Mouse (Mus musculus): ENCODE data around the gene Gm12185. TPM values are rescaled to one million over a fixed set of nuclear protein-coding genes. Genes with fewer than 3 reads are reported as not detected.
"Not testable (repeated sequence)": the region's sequence is repeated elsewhere in the genome, so short reads cannot be mapped to it uniquely, and the experiment has no call there.

Gene Gm12185
- not detected in 2 replicates for polyA plus RNA-seq (2014; fragmentation: Nextera tagmentation; extraction: Ambion mirVana)

GRCm38 (mm10) chr11:48991740-48992520 lies at the start of gene Gm12185:
Gm12185 (minus strand) TSS chr11:48992226.
- H3K27me3 ChIP-seq (ENCODE audit: control insufficient read depth, insufficient read depth, low read length); H3K27ac ChIP-seq (replicated peaks; ENCODE audit: low read depth, low read length); H3K4me2 ChIP-seq (ENCODE audit: low read depth, low read length); DNase-seq (ENCODE audit: low spot score); H3K4me1 ChIP-seq (ENCODE audit: control insufficient read depth, insufficient read depth, low read length); H3K9ac ChIP-seq (replicated peaks; ENCODE audit: low read length); H3K36me3 ChIP-seq (replicated peaks; ENCODE audit: control insufficient read depth, insufficient read depth, low read depth, low read length); H3K9me3 ChIP-seq (replicated peaks; ENCODE audit: control insufficient read depth, low read length); H3K4me3 ChIP-seq (ENCODE audit: low read depth, low read length); ATAC-seq (replicated peaks; ENCODE audit: insufficient number of reproducible peaks, low FRiP score, low TSS enrichment, low read depth): not testable (repeated sequence)
- 68% methylated on average over 4 of the region's 4 CpGs for WGBS

- ATAC-seq (replicated peaks; ENCODE audit: insufficient number of reproducible peaks, low FRiP score, low TSS enrichment, low read depth); H3K4me3 ChIP-seq (ENCODE audit: low read depth, low read length); H3K9ac ChIP-seq (replicated peaks; ENCODE audit: low read length): not testable (repeated sequence)
These were observed 20.0 kb upstream of the Gm12185 start for GRCm38 (mm10) chr11:49012074-49012473.

GRCm38 (mm10) chr11:49006785-49007184 lies 14.8 kb upstream of the Gm12185 start:
- H3K27me3 ChIP-seq (ENCODE audit: control insufficient read depth, insufficient read depth, low read length); H3K4me2 ChIP-seq (ENCODE audit: low read depth, low read length); H3K36me3 ChIP-seq (replicated peaks; ENCODE audit: control insufficient read depth, insufficient read depth, low read depth, low read length); H3K9me3 ChIP-seq (replicated peaks; ENCODE audit: control insufficient read depth, low read length); H3K27ac ChIP-seq (replicated peaks; ENCODE audit: low read depth, low read length); H3K9ac ChIP-seq (replicated peaks; ENCODE audit: low read length); H3K4me1 ChIP-seq (ENCODE audit: control insufficient read depth, insufficient read depth, low read length); ATAC-seq (replicated peaks; ENCODE audit: insufficient number of reproducible peaks, low FRiP score, low TSS enrichment, low read depth); DNase-seq (ENCODE audit: low spot score); H3K4me3 ChIP-seq (ENCODE audit: low read depth, low read length): not testable (repeated sequence)
- 50% methylated on average over 1 of the region's 1 CpGs for WGBS

More at GRCm38 (mm10) chr11:49012074-49012473, 20.0 kb upstream of the Gm12185 start:
- not testable (repeated sequence) for H3K4me2 ChIP-seq (ENCODE audit: low read depth, low read length); H3K4me1 ChIP-seq (ENCODE audit: control insufficient read depth, insufficient read depth, low read length); H3K27ac ChIP-seq (replicated peaks; ENCODE audit: low read depth, low read length); H3K27me3 ChIP-seq (ENCODE audit: control insufficient read depth, insufficient read depth, low read length); H3K9me3 ChIP-seq (replicated peaks; ENCODE audit: control insufficient read depth, low read length); H3K36me3 ChIP-seq (replicated peaks; ENCODE audit: control insufficient read depth, insufficient read depth, low read depth, low read length); DNase-seq (ENCODE audit: low spot score)

- not testable (repeated sequence) for H3K9ac ChIP-seq (replicated peaks; ENCODE audit: low read length); DNase-seq (ENCODE audit: low spot score); H3K27me3 ChIP-seq (ENCODE audit: control insufficient read depth, insufficient read depth, low read length); H3K4me1 ChIP-seq (ENCODE audit: control insufficient read depth, insufficient read depth, low read length); ATAC-seq (replicated peaks; ENCODE audit: insufficient number of reproducible peaks, low FRiP score, low TSS enrichment, low read depth); H3K4me2 ChIP-seq (ENCODE audit: low read depth, low read length); H3K4me3 ChIP-seq (ENCODE audit: low read depth, low read length); H3K9me3 ChIP-seq (replicated peaks; ENCODE audit: control insufficient read depth, low read length); H3K36me3 ChIP-seq (replicated peaks; ENCODE audit: control insufficient read depth, insufficient read depth, low read depth, low read length); H3K27ac ChIP-seq (replicated peaks; ENCODE audit: low read depth, low read length)
- 74% methylated on average over 2 of the region's 2 CpGs for WGBS
These were observed 14.3 kb upstream of the Gm12185 start for GRCm38 (mm10) chr11:49006317-49006716.

DNA sequence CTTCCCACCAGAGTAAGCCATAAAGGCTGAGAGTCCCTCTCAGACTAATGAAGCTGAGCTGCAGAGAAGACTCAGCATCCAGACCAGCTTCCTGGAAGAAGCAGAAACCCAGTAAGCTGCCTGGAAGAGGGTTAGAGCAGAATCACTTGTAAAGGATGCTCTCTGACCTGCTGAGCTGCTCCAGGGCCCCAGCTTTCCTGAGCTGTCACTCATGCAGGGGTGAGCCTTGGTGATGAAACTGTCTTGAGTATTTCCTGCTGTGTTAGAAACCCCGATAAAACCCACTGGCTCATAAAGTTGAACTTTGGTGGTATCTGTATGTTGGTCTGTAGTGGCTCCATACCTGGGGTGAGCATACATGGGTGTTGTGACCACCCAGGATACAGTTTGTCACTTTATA lies 8.4 kb upstream of the Gm12185 start:
- not testable (repeated sequence) for ATAC-seq (replicated peaks; ENCODE audit: insufficient number of reproducible peaks, low FRiP score, low TSS enrichment, low read depth); DNase-seq (ENCODE audit: low spot score); H3K9me3 ChIP-seq (replicated peaks; ENCODE audit: control insufficient read depth, low read length); H3K4me2 ChIP-seq (ENCODE audit: low read depth, low read length); H3K36me3 ChIP-seq (replicated peaks; ENCODE audit: control insufficient read depth, insufficient read depth, low read depth, low read length); H3K4me3 ChIP-seq (ENCODE audit: low read depth, low read length); H3K9ac ChIP-seq (replicated peaks; ENCODE audit: low read length); H3K27ac ChIP-seq (replicated peaks; ENCODE audit: low read depth, low read length); H3K27me3 ChIP-seq (ENCODE audit: control insufficient read depth, insufficient read depth, low read length); H3K4me1 ChIP-seq (ENCODE audit: control insufficient read depth, insufficient read depth, low read length)
- WGBS: 78% methylated on average over 1 of the region's 1 CpGs

GRCm38 (mm10) chr11:48994018-48994417 lies 2.0 kb upstream of the Gm12185 start, which contains the start of gene Tgtp1:
Tgtp1 (minus strand) TSS chr11:48994172.
- WGBS: 23% methylated on average over 2 of the region's 2 CpGs

GRCm38 (mm10) chr11:48993296-48993695 lies 1.3 kb upstream of the Gm12185 start:
- ATAC-seq (replicated peaks; ENCODE audit: insufficient number of reproducible peaks, low FRiP score, low TSS enrichment, low read depth); H3K27ac ChIP-seq (replicated peaks; ENCODE audit: low read depth, low read length); H3K9ac ChIP-seq (replicated peaks; ENCODE audit: low read length); H3K4me2 ChIP-seq (ENCODE audit: low read depth, low read length); DNase-seq (ENCODE audit: low spot score); H3K27me3 ChIP-seq (ENCODE audit: control insufficient read depth, insufficient read depth, low read length); H3K4me3 ChIP-seq (ENCODE audit: low read depth, low read length); H3K4me1 ChIP-seq (ENCODE audit: control insufficient read depth, insufficient read depth, low read length); H3K9me3 ChIP-seq (replicated peaks; ENCODE audit: control insufficient read depth, low read length); H3K36me3 ChIP-seq (replicated peaks; ENCODE audit: control insufficient read depth, insufficient read depth, low read depth, low read length): not testable (repeated sequence)
- WGBS: 72% methylated on average over 10 of the region's 10 CpGs

More at GRCm38 (mm10) chr11:48994018-48994417, 2.0 kb upstream of the Gm12185 start, which contains the start of gene Tgtp1:
- H3K9ac ChIP-seq (replicated peaks; ENCODE audit: low read length); H3K4me2 ChIP-seq (ENCODE audit: low read depth, low read length); DNase-seq (ENCODE audit: low spot score); ATAC-seq (replicated peaks; ENCODE audit: insufficient number of reproducible peaks, low FRiP score, low TSS enrichment, low read depth); H3K36me3 ChIP-seq (replicated peaks; ENCODE audit: control insufficient read depth, insufficient read depth, low read depth, low read length); H3K4me1 ChIP-seq (ENCODE audit: control insufficient read depth, insufficient read depth, low read length); H3K4me3 ChIP-seq (ENCODE audit: low read depth, low read length); H3K27ac ChIP-seq (replicated peaks; ENCODE audit: low read depth, low read length); H3K27me3 ChIP-seq (ENCODE audit: control insufficient read depth, insufficient read depth, low read length); H3K9me3 ChIP-seq (replicated peaks; ENCODE audit: control insufficient read depth, low read length): not testable (repeated sequence)

DNA sequence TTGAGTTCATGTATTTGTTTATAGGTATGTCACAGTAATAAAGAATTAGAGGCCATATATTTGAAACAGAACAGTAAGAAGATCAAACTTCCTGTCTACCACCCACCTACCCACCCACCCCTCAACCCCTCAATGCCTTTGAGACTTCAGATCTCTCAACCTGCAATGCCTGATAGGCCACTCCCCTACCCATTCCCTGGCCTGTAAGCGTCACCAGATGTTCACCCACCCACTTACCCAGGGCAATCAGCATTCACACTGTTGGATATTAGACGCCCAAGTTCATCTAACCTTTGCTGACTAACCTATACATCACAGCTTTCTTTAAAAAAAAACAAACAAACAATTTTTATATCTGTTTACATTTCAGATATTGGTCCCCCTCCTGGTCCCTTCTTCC lies 2.0 kb downstream of the Gm12185 start:
- not testable (repeated sequence) for H3K4me2 ChIP-seq (ENCODE audit: low read depth, low read length); H3K9me3 ChIP-seq (replicated peaks; ENCODE audit: control insufficient read depth, low read length); H3K4me1 ChIP-seq (ENCODE audit: control insufficient read depth, insufficient read depth, low read length); H3K36me3 ChIP-seq (replicated peaks; ENCODE audit: control insufficient read depth, insufficient read depth, low read depth, low read length); H3K27me3 ChIP-seq (ENCODE audit: control insufficient read depth, insufficient read depth, low read length); DNase-seq (ENCODE audit: low spot score); ATAC-seq (replicated peaks; ENCODE audit: insufficient number of reproducible peaks, low FRiP score, low TSS enrichment, low read depth); H3K27ac ChIP-seq (replicated peaks; ENCODE audit: low read depth, low read length); H3K4me3 ChIP-seq (ENCODE audit: low read depth, low read length); H3K9ac ChIP-seq (replicated peaks; ENCODE audit: low read length)
- 47% methylated on average over 1 of the region's 2 CpGs for WGBS
